Mouse (Mus musculus): ENCODE results near the gene Lims1. TPM values are rescaled to one million over a fixed set of nuclear protein-coding genes. Genes with fewer than 3 reads are reported as not detected.

Lims1 gene
- total and polyA plus RNA-seq, 3 experiments = 40.4 to 74.7 (median 40.7) TPM

- TF ChIP-seq SMC3 (IDR thresholded peaks at IDR 0.05; ENCODE audit: low read depth, low read length) (no peak), ZNF384 (IDR thresholded peaks at IDR 0.05; ENCODE audit: low read depth, low read length) (no peak), RAD21 (IDR thresholded peaks at IDR 0.05; ENCODE audit: low read depth, low read length) (no peak), MEF2A (IDR thresholded peaks at IDR 0.05; ENCODE audit: borderline replicate concordance, low read depth, low read length) (no peak), NELFE (IDR thresholded peaks at IDR 0.05; ENCODE audit: low read depth, low read length) (no peak), POLR2AphosphoS2 (IDR thresholded peaks at IDR 0.05; ENCODE audit: low read depth, low read length) (no peak), NRF1 (IDR thresholded peaks at IDR 0.05; ENCODE audit: low read depth, low read length) (no peak), HCFC1 (IDR thresholded peaks at IDR 0.05; ENCODE audit: low read depth, low read length) (no peak), CHD1 (IDR thresholded peaks at IDR 0.05; ENCODE audit: low read depth, low read length) (no peak), GABPA (IDR thresholded peaks at IDR 0.05; ENCODE audit: insufficient replicate concordance, low read depth, low read length) (no peak), ZMIZ1 (IDR thresholded peaks at IDR 0.05; ENCODE audit: low read depth, low read length) (no peak), RCOR1 (conservative IDR thresholded peaks at IDR 0.05; ENCODE audit: low read depth, low read length) (no peak), ZKSCAN1 (IDR thresholded peaks at IDR 0.05; ENCODE audit: borderline replicate concordance, low read depth, low read length) (no peak), POLR2A (IDR thresholded peaks at IDR 0.05; ENCODE audit: low read depth, low read length) (no peak), CTCF (conservative IDR thresholded peaks at IDR 0.05 in 1 of 2, IDR thresholded peaks at IDR 0.05 in 1 of 2; ENCODE audit: low read depth in 2 of 2, low read length in 2 of 2) (no peak), SIN3A (IDR thresholded peaks at IDR 0.05; ENCODE audit: low read length) (no peak)
- Histone ChIP-seq H3K9ac (ENCODE audit: insufficient read depth, low read depth) (no peak overlapping the region), H3K4me2 (ENCODE audit: insufficient read depth, low read depth, poor library complexity, severe bottlenecking) (no peak overlapping the region), H3K36me3 (replicated peaks in 1 of 2; ENCODE audit: control insufficient read depth in 1 of 2, insufficient read depth in 1 of 2, low read length in 1 of 2) (peaks cover 0 to 7% of the 10 kb centered on the region in 2 experiments), H3K4me3 (replicated peaks in 1 of 3; ENCODE audit: low read depth in 2 of 3, low read length in 2 of 3, poor library complexity in 1 of 3) (no peak overlapping the region), H3K9me3 (replicated peaks; ENCODE audit: low read length) (peaks cover 3% of the 10 kb centered on the region), H3K27ac (ENCODE audit: insufficient read depth, low read depth) (no peak overlapping the region), H3K79me2 (replicated peaks; ENCODE audit: control insufficient read depth, extremely low read depth, insufficient read depth, poor library complexity, severe bottlenecking) (peaks cover 3% of the 10 kb centered on the region; the same call in 1 of the 2 replicates), H3K4me1 (ENCODE audit: control insufficient read depth in 1 of 2, insufficient read depth in 2 of 2) (peaks cover 8 to 49% of the 10 kb centered on the region in 2 experiments), H3K27me3 (replicated peaks) (no peaks in the 10 kb centered on the region)
- dilution Hi-C loops (cut with MboI; ENCODE audit: extremely low pct_ligation_motif_present, extremely low pct_unique_long_range_greater_than_20kb, low sequenced_read_pairs) = no loop called here
- in situ Hi-C loops (cut with MboI; ENCODE audit: low pct_ligation_motif_present, low pct_unique_long_range_greater_than_20kb, low sequenced_read_pairs) = no loop called here
- DNase-seq (ENCODE audit: extremely low read depth) = no peak
Observed at GRCm38 (mm10) chr10:58342199-58342598, 18.9 kb downstream of the Lims1 start.

- in situ Hi-C loops (cut with MboI; ENCODE audit: low pct_ligation_motif_present, low pct_unique_long_range_greater_than_20kb, low sequenced_read_pairs) (no loop called here), dilution Hi-C loops (cut with MboI; ENCODE audit: extremely low pct_ligation_motif_present, extremely low pct_unique_long_range_greater_than_20kb, low sequenced_read_pairs) (no loop called here)
- TF ChIP-seq MAZ (IDR thresholded peaks at IDR 0.05; ENCODE audit: low read depth, low read length) (no peak), NELFE (IDR thresholded peaks at IDR 0.05; ENCODE audit: low read depth, low read length) (no peak), ETS1 (conservative IDR thresholded peaks at IDR 0.05; ENCODE audit: low read depth, low read length) (no peak), CHD2 (IDR thresholded peaks at IDR 0.05; ENCODE audit: low read length) (no peak), EP300 (IDR thresholded peaks at IDR 0.05; ENCODE audit: low read length) (no peak), POLR2A (IDR thresholded peaks at IDR 0.05; ENCODE audit: low read depth, low read length) (no peak), ZNF384 (IDR thresholded peaks at IDR 0.05; ENCODE audit: low read depth, low read length) (no peak)
- Histone ChIP-seq H3K4me2 (ENCODE audit: insufficient read depth, low read depth, poor library complexity, severe bottlenecking) (no peak overlapping the region), H3K9me3 (replicated peaks; ENCODE audit: low read length) (peaks cover 6% of the 10 kb centered on the region), H3K79me2 (replicated peaks; ENCODE audit: control insufficient read depth, extremely low read depth, insufficient read depth, poor library complexity, severe bottlenecking) (peaks cover 3% of the 10 kb centered on the region; the same call in 1 of the 2 replicates), H3K27me3 (replicated peaks) (no peaks in the 10 kb centered on the region), H3K36me3 (replicated peaks in 1 of 2; ENCODE audit: control insufficient read depth in 1 of 2, insufficient read depth in 1 of 2, low read length in 1 of 2) (peaks cover 0 to 9% of the 10 kb centered on the region in 2 experiments), H3K27ac (ENCODE audit: insufficient read depth, low read depth) (no peak overlapping the region), H3K4me3 (replicated peaks in 1 of 3; ENCODE audit: low read depth in 2 of 3, low read length in 2 of 3, poor library complexity in 1 of 3) (no peak overlapping the region), H3K9ac (ENCODE audit: insufficient read depth, low read depth) (no peak overlapping the region), H3K4me1 (ENCODE audit: control insufficient read depth in 1 of 2, insufficient read depth in 2 of 2) (peaks cover 8 to 53% of the 10 kb centered on the region in 2 experiments)
- DNase-seq (ENCODE audit: extremely low read depth) = no peak
Observed at GRCm38 (mm10) chr10:58343552-58343951, 20.3 kb downstream of the Lims1 start.
